Mouse (Mus musculus) MN1 (cell line): ENCODE measurements around the gene Nxpe5.
"Not testable (repeated sequence)": the region's sequence is repeated elsewhere in the genome, so short reads cannot be mapped to it uniquely, and the experiment has no call there.

Experiments
- DNase-seq: peaks from one replicate; pipeline ENCODE4 v3.0.0-alpha.2; 2016; ENCODE audit warnings: low spot score

Gene Nxpe5

GRCm38 (mm10) chr5:138225700-138226099 lies at the start of gene Nxpe5:
Gene Nxpe5, plus strand, starts transcription at chr5:138225898.
- DNase-seq, result no peak

- peak; percentile 95 for DNase-seq
Measured at GRCm38 (mm10) chr5:138186950-138187638, 38.6 kb upstream of the Nxpe5 start, which contains the start of the genes Taf6 and Cnpy4. Gene Taf6, minus strand, starts transcription at chr5:138187451. Gene Cnpy4, plus strand, starts transcription at chr5:138187485.

DNA sequence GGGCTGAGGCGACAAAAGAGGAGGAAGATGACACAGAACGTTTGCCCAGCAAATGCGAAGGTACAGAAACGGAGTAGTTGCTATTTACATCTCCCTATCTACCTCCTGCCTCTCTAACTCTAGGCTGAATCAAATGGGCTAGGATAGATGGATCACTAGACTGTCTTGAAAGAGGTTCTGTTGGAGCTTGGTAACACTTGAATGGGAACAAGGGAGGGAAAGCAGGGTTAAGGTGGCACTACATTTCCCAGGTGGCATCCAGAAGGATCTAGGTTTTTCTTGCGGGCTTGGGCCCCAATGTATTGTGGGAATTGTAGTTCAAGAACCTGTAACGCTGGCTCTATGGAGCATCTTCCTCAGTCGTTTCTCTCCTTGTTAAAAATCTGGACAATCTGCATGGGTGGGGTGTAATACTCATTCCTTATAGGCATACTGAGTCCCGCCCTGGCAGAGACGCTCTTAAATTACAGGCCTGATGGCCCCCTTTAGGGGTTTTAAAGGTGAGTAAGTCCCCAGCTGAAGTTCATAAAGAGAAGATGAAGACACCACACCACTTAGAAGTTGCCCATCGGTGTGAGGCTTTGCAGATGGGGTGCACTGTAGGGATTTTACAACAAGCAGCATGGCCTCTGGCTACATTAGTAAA lies 37.9 kb upstream of the Nxpe5 start:
- DNase-seq, result peak; percentile 90

DNA sequence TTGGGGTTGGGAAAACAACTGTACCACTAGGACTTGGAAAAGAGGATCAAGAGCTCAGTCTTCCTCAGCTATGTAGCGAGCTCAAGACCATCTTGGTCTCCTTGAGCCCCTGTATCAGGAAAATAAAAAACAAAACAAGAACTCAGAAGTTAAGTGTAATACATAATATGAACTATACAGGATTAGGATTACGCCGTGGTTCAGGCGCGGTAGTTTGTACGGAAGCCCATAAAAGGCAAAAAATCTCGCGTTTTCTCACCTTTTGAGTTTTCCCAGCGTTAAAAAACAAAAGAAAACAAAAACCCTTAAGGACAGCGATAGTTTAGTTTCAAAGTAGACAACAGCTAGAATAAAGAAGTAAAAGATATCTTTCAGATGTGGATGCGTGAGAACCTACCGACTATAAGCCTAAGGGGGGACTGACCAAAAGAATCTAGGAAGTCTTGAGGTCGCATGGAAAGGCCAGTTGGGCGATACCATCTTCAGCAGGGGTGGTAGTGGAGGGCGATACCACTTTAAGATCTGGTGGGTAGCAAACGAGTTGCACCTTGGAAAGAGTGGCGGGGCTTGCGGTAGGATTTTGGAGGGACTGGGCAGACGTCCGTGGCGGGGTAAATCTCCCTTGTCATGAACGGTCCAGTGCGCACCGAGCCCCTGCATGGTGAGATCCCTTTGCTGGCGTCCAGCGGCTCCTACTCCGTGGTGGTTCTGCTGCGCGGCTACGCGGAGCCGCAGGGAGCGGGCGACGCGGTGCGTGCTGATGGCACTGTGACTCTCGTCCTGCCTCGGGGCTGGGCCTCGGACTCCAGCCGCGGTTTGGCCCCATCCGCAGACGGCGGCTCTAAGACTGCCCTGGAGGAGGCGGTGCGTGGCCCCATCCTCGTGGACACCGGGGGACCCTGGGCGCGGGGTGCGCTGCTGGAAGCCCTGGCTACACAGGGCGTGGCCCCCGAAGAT lies 31.6 kb upstream of the Nxpe5 start, which contains the start of gene Mblac1:
TSS of gene Mblac1 (plus strand) at position 544 of the 957 bp plus-strand sequence.
- DNase-seq, result peak; percentile 90

GRCm38 (mm10) chr5:138194755-138195345 lies 30.8 kb upstream of the Nxpe5 start:
- no peak for DNase-seq

DNA sequence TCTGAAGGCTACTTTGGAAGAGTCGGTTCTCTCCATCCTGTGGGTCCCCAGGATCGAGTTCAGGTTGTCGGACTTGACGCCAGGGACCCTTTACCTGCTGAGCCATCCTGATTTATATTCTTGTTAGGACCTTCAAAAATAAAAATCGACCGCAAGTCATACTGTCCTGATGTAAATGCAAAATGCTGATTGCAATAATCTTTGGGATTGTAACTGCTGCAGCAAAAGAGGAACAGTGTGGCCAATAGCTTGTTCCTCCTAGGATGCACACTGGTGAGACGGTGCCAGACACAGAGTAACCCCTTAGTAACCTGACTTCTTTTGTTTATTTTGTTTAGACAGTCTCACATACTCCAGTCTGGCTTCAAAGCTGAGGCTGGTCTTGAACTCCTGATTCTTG lies 30.2 kb upstream of the Nxpe5 start:
- no peak for DNase-seq

- no peak for DNase-seq
Measured at GRCm38 (mm10) chr5:138199576-138199975, 26.1 kb upstream of the Nxpe5 start.

DNA sequence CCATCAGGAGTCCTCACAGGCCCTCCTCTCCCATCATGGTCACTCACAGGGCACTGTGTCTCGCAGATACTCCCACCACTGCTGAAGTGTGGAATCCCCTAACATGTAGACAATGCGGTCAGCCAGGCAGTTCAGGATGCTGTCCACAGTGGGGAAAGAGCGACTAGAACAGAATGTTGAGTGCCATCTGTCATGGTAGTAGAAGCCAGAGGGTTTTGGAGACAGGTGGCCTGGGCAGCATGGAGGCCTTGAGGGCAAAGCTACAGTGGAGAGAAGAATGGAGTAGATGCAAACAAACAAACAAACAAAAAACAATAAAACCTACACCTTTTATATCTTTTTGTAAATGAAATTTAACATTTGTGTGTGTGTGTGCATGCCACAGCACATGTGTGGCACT lies 23.6 kb upstream of the Nxpe5 start:
- DNase-seq, result no peak

DNA sequence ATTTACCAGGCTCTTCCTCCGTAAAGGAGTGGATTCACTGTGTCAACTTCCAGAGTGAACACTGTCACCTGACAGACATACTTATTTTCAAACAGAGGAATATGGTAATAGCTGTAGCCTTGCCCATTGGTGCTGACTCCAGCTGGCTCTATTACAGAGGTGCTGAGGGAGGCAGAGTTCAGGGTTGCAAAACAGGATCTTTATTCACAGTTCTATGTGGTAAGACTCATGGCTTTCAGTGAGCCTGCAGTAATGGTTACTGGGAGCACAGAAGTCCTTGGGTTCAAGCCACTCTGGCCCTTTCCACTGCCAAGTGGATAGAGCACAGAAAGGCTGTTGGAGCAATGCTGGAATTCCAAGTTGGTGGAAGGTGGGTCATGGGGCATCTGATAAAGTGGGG lies 18.4 kb upstream of the Nxpe5 start:
- DNase-seq, result no peak

DNA sequence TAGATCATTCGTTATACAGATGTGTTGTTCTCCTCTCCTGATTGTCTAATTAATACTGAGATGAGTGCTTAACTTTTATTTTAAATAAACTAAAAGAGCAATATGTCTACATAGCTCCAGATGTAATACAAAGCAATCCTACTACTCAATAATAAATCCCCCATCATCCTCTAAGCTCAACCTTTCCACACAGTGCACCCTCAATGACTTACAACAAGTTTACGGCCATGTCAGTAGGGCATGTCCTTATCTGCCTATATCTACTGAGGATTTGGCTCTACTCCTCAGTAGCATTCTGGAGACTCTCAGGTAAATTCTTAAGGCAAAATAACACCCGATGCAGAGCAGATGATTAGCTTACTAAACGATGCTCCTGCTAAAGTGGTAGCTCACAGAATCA lies 17.8 kb upstream of the Nxpe5 start:
- no peak for DNase-seq

- not testable (repeated sequence) for DNase-seq
Measured at GRCm38 (mm10) chr5:138216632-138217031, 9.1 kb upstream of the Nxpe5 start.

DNA sequence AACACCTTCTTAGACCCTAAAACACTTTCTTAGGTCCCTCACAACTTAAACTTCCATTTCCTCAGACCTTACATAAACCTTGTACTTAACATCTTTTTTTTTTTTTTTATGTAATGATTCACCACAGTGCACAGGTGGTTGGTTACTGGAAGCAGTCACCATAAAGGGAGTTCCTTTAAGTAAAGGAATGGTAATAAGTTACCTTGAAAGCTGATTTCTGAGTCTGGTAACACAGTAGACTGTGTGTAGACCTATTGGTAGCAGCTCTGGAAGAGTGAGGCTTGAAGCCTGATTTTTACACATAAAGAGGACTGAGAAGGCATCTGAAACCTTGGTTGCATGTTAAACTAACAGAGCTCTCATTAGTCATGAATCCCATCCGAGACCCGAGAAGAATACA lies 5.8 kb upstream of the Nxpe5 start:
- DNase-seq, result no peak

- peak; percentile 51 for DNase-seq
Measured at GRCm38 (mm10) chr5:138222111-138222510, 3.6 kb upstream of the Nxpe5 start.

- DNase-seq, result no peak
Measured at GRCm38 (mm10) chr5:138223287-138223686, 2.4 kb upstream of the Nxpe5 start.

DNA sequence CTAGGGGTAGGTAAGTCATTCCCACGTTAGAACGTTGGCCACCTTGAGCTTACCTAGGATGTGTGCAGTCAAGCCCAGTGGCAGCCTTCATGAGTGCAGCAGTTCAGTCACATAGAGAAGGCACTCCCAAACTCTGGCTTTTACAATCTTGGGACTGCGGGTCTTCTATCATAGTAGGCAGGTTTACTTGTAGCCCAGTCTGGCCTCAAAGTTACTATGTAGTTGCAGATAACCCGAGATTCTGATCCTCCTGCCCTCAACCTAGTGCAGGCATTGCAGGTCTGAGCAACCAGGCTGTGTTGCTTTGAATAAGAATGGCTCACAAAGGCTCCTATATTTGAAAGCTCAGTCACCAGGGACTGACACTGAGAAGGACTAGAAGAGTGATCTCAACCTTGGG lies 793 bp downstream of the Nxpe5 start:
- DNase-seq, result no peak

GRCm38 (mm10) chr5:138227367-138227766 lies 1.7 kb downstream of the Nxpe5 start:
- DNase-seq, result no peak

DNA sequence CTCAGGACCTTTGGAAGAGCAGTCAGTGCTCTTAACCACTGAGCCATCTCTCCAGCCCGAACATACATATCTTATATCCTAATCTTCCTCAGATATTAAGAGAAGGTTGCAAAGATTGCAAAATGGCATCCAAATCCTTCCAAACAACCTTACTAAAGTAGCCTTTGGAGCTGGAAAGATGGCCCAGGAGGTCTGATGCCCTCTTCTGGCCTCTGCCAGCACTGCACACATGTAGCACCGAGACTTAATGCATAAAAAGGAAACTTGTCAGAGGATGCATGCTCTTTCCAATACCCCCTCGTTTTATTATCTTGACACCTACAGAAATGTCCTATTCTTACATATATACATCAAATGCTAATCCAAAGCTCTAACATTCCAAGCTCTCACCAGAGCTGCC lies 2.3 kb downstream of the Nxpe5 start:
- no peak for DNase-seq

DNA sequence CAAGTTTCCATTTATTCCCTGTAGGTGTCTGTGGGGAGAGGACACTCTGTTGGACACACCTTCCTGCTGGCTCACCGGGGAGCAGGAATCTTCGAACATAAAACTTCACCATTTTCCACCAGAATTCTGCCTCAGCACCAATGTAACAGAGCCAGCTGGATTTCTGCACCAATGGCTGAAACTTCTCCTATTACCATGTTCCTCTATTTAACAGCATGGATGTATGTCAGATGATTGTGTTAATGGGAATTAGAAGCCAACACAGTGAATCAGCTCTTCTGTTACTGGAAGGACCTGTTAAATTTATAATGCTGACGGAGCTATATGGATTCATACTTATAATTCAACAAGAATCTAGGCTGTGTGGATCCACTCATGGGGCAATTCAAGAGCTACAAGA lies 3.8 kb downstream of the Nxpe5 start:
- DNase-seq, result no peak

GRCm38 (mm10) chr5:138233778-138234177 lies 8.1 kb downstream of the Nxpe5 start:
- no peak for DNase-seq

DNA sequence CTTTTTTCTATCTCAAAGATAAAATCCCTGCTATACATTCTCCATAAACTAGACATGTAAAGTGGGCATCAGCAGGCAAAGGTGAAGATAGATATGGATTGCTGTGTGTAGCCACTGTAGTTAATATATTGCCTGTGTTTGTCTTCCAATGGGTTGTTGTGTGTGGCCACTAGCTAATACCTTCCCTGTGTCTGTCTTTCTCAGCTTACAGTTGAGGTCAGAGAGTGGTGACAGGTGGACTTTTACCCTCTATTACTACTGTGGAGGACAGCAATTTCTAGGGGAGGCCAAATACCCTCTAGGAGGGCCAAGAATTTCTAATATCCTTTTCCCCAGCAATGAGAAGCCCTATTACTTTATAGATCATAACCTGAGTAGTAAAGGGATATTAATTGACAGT lies 8.5 kb downstream of the Nxpe5 start:
- DNase-seq, result no peak

DNA sequence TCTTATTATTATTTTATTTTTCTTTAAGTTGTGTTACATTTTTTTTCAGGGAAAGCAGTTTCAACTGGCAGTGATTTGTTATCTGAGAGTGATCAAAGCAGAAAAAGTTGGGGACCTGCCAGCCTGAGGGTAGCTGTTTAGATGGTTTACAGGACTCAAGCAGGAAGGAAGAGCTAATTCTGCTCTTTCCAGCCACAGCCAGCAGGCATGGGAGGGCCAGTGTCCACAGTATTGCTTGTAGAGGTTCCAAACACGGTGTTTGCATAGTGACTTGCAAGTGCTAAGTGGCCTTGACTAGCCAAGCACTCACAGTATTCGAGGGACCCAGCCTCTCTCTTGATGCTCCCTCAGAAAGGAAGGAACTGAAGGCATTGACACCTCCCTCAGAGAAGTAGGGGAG lies 15.8 kb downstream of the Nxpe5 start:
- no peak for DNase-seq

- no peak for DNase-seq
Measured at GRCm38 (mm10) chr5:138251144-138251543, 25.4 kb downstream of the Nxpe5 start.
